Mouse (Mus musculus) E14TG2a.4 (cell line): ENCODE measurements around the gene Clpsl2.

Source experiments
- CTCF ChIP-seq: conservative IDR thresholded peaks from 2 replicates; pipeline ENCODE4 v1.5.1; 2014; ENCODE audit warnings: low read length
- POU5F1 ChIP-seq: IDR thresholded peaks from 2 replicates; pipeline ENCODE4 v1.6.1; 2014; ENCODE audit warnings: low read length, borderline replicate concordance

GRCm38 (mm10) chr17:28500465-28500864 is 48.7 kb upstream of the Clpsl2 start:
- TF ChIP-seq CTCF = no peak
- TF ChIP-seq POU5F1 = no peak
